Mouse (Mus musculus) brain, adult 2 months (tissue): Measurements from ENCODE around the gene Gm5725.
"Not testable (repeated sequence)": the region's sequence is repeated elsewhere in the genome, so short reads cannot be mapped to it uniquely, and the experiment has no call there.

Experiments
- DNase-seq: peaks from one replicate; pipeline ENCODE4 v3.0.0; 2011; ENCODE audit warnings: low read depth, low spot score

Gene Gm5725

GRCm38 (mm10) chr7:21844167-21844566 is at the start of gene Gm5725:
Gene Gm5725 (minus strand): TSS chr7:21844267.
- not testable (repeated sequence) for DNase-seq

GRCm38 (mm10) chr7:21832051-21832450 is 12.0 kb downstream of the Gm5725 start, which contains the start of gene Vmn1r135:
Gene Vmn1r135 (plus strand): TSS chr7:21832351.
- DNase-seq, result not testable (repeated sequence)

DNA sequence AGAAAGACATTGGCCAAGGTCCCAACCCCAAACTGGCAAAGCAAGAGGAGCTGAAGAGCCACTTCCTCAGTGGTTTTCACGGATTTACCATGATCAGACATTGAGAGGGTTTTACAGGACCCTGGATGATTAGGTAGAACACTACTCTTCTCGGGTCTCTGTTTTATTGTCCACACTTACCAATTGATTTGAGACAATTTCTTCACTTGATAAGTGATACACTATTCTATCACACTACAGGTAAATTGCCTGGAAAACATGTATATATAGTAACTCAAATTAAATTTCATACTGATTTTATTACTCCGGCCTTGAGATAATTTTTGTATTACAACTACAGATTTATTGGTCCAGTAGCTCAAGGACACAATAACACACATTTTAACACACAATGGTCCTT is 47.4 kb downstream of the Gm5725 start, which contains the start of gene Gm4177:
Gene Gm4177 (minus strand): TSS at position 101 of the 400 bp plus-strand sequence.
- DNase-seq, result not testable (repeated sequence)
